Mouse (Mus musculus) forebrain, postnatal 0 days (tissue): ENCODE data around the gene Bhlhb9. TPM values are rescaled to one million over a fixed set of nuclear protein-coding genes. Genes with fewer than 3 reads are reported as not detected.
A peak's percentile ranks its signal among the peaks of the same experiment; 100 is the strongest.
"Not testable (repeated sequence)": the region's sequence is repeated elsewhere in the genome, so short reads cannot be mapped to it uniquely, and the experiment has no call there.

Experiments used
- ATAC-seq: fragments of 200-750 bp; cut with Nextera tagmentation; 2 replicates; pipeline ENCODE4 v1.8.0; 2017; ENCODE audit warnings: mild to moderate bottlenecking, moderate library complexity
- DNase-seq: peaks from one replicate; pipeline ENCODE4 v3.0.0-alpha.2; 2015
- H3K27ac ChIP-seq: fragments of 300-500 bp; sonication (generic); 2 replicates; pipeline ENCODE4 v1.5.1; 2014; ENCODE audit warnings: low read depth, mild to moderate bottlenecking, antibody characterized with exemption, low read length, moderate library complexity, mixed read lengths
- H3K27me3 ChIP-seq: fragments of 300-500 bp; sonication (generic); 2 replicates; pipeline ENCODE4 v1.6.1; 2014; ENCODE audit warnings: mild to moderate bottlenecking, low read length, mixed read lengths; ENCODE audit not compliant: insufficient read depth
- H3K36me3 ChIP-seq: fragments of 300-500 bp; sonication (generic); 2 replicates; pipeline ENCODE4 v1.6.1; 2014; ENCODE audit warnings: mild to moderate bottlenecking, moderate library complexity; ENCODE audit not compliant: insufficient read depth
- H3K4me1 ChIP-seq: fragments of 300-500 bp; sonication (generic); 2 replicates; pipeline ENCODE4 v1.6.1; 2014; ENCODE audit warnings: antibody characterized with exemption; ENCODE audit not compliant: insufficient read depth
- H3K4me2 ChIP-seq: fragments of 300-500 bp; sonication (generic); 2 replicates; pipeline ENCODE4 v1.6.1; 2014; ENCODE audit warnings: low read depth, mild to moderate bottlenecking, moderate library complexity
- H3K4me3 ChIP-seq: fragments of 300-500 bp; sonication (generic); 2 replicates; pipeline ENCODE4 v1.5.1; 2014; ENCODE audit warnings: low read depth, low read length, mixed read lengths
- H3K9ac ChIP-seq: fragments of 300-500 bp; sonication (generic); 2 replicates; pipeline ENCODE4 v1.6.1; 2014; ENCODE audit warnings: mild to moderate bottlenecking
- H3K9me3 ChIP-seq: fragments of 300-500 bp; sonication (generic); 2 replicates; pipeline ENCODE4 v1.6.1; 2016; ENCODE audit warnings: low read length
- CTCF ChIP-seq: sonication (generic); IDR thresholded peaks from 2 replicates; pipeline ENCODE4 v1.5.1; 2016; ENCODE audit warnings: antibody characterized with exemption, control low read depth, low read depth
- WGBS: fragments of 180-500 bp; shearing (Covaris S2); extraction: QIAGEN DNeasy Blood & Tissue Kit; methylation state at CpG from one replicate; pipeline ENCODE4 v1.1.7; 2014; 5-methylcytosine and 5-hydroxymethylcytosine counted together
- polyA plus RNA-seq: library from polyadenylated mRNA; unstranded; fragments of >200 nt; fragmentation: Nextera tagmentation; extraction: Ambion mirVana; gene quantifications from 2 replicates; pipeline ENCODE4 v1.2.1, GENCODE M21; 2015
- total RNA-seq: library from RNA; depleted of rRNA; stranded (reverse); fragments of >200 nt; gene quantifications from 2 replicates; pipeline ENCODE4 v1.2.3, GENCODE M21; 2014; rRNA removed

The Bhlhb9 gene
- 68.0 and 86.0 TPM in 2 replicates for total RNA-seq
- 79.9 and 99.6 TPM in 2 replicates for polyA plus RNA-seq

DNA sequence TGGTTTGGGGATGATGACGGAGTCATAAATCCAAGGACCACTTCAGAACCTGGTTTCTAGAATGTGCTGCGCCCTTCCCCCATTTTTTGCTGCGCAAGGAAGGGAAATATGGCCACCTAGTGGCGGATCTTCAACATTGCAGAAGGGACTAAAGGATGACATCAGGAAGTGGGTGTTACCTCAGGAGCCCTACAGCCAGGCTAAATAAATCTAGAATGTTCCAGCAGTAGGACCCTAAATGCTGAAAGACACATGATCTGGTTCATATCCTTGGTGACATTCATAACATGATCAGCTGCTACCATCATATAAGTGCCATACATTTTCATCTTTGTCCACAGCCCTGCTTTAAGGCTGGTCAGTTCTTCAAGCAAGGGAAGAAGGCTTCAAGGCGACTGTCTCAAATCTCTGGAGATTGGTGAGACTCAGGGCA lies at the start of gene Bhlhb9:
TSS of gene Bhlhb9 (plus strand) at position 383 of the 433 bp plus-strand sequence.
- ATAC-seq (peak; percentile 29), DNase-seq (peak; percentile 78)
- 16% methylated on average over 3 of the region's 5 CpGs for WGBS
- peak; percentile 72 for TF ChIP-seq CTCF
- Histone ChIP-seq H3K9ac (peak within 1 kb of the TSS; percentile 68), H3K36me3 (peaks cover 13% of the 10 kb centered on the region), H3K4me2 (peak within 1 kb of the TSS; percentile 50), H3K27ac (peak within 1 kb of the TSS; percentile 78), H3K4me3 (peak within 1 kb of the TSS; percentile 53)
- H3K9me3 ChIP-seq, H3K27me3 ChIP-seq, H3K4me1 ChIP-seq: not testable (repeated sequence)

DNA sequence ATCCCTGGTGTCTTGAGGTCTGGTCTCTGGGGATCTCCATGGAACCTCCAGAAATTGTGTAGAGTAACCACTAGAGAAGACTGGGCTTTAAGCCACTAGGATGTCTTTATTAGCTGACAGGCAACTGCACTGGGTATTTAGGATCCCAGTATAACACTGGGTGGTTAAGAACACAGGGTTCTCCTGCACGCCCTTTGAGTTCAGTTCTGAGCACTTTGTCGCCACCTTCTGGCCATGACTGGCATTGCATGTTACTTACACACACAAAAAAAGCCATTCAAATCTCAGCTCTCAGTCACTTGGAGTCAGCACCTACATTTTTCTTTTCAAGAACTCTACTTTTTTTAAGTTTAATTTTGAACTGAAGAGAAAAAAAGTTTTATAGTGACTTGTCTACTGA lies 44.6 kb upstream of the Bhlhb9 start:
- WGBS: 7% methylated on average over 2 of the region's 2 CpGs
- TF ChIP-seq CTCF: peak; percentile 80
- H3K4me3 ChIP-seq: no peak overlapping the region
- H3K4me1 ChIP-seq: no peaks in the 10 kb centered on the region
- no peak overlapping the region for H3K9ac ChIP-seq
- H3K4me2 ChIP-seq: no peak overlapping the region
- DNase-seq (peak; percentile 83), ATAC-seq (peak; percentile 67)
- H3K27me3 ChIP-seq: no peaks in the 10 kb centered on the region
- H3K27ac ChIP-seq: no peak overlapping the region
- peaks cover 3% of the 10 kb centered on the region; the same call in 1 of the 2 replicates for H3K36me3 ChIP-seq
- H3K9me3 ChIP-seq: no peaks in the 10 kb centered on the region

DNA sequence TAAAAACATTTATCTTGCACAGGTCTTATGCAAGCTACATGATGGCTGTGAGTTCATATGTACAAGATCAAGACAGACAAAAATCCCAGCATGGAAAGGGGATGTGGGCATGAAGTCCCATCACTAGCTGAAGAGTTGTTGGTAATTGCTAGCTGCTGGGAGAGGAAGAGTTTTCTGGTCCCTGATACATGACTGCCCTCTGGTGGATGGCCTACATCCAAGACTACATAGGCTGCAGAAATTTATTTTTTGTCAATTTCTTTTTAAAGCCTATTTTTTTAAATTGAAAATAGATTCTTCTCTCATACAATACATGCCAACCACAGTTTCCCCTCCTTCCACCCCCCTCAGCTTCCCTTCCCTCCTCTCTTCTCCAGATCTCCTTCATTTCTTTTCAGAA lies 35.7 kb upstream of the Bhlhb9 start:
- peak; percentile 60 for TF ChIP-seq CTCF
- H3K9me3 ChIP-seq: no peaks in the 10 kb centered on the region
- no peak overlapping the region for H3K4me3 ChIP-seq
- no peaks in the 10 kb centered on the region for H3K27me3 ChIP-seq
- no peaks in the 10 kb centered on the region for H3K4me1 ChIP-seq
- H3K36me3 ChIP-seq: no peaks in the 10 kb centered on the region
- DNase-seq (peak; percentile 49), ATAC-seq (no peak)
- H3K9ac ChIP-seq: no peak overlapping the region
- no peak overlapping the region for H3K27ac ChIP-seq
- H3K4me2 ChIP-seq: no peak overlapping the region

DNA sequence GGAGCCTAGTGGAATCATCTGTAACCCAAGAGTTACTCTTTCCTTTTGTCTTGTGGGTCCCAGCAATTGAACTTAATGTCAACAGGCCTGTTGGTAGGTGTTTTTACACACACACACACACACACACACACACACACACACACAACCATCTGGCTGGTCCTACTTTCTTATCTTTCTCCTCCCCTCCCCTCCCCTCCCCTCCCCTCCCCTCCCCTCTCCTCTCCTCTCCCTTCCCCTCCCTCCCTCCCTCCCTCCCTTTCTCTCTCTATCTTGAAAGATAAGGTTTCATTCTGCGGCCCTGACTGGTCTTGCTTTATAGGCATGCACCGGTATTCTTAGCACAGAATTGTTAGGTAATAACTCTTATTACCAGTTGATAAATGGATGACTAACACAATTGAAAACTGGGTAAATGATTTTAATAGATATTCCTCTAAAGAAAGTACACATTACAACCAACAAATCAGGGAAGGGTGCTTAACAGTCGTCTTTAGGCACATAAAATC lies 29.3 kb upstream of the Bhlhb9 start:
- Histone ChIP-seq H3K27ac (no peak overlapping the region), H3K27me3 (no peaks in the 10 kb centered on the region), H3K4me3 (no peak overlapping the region), H3K4me2 (no peak overlapping the region), H3K36me3 (no peaks in the 10 kb centered on the region), H3K4me1 (no peaks in the 10 kb centered on the region), H3K9me3 (no peaks in the 10 kb centered on the region), H3K9ac (no peak overlapping the region)
- ATAC-seq (no peak), DNase-seq (no peak)
- 84% methylated on average over 3 of the region's 3 CpGs for WGBS
- TF ChIP-seq CTCF: no peak

DNA sequence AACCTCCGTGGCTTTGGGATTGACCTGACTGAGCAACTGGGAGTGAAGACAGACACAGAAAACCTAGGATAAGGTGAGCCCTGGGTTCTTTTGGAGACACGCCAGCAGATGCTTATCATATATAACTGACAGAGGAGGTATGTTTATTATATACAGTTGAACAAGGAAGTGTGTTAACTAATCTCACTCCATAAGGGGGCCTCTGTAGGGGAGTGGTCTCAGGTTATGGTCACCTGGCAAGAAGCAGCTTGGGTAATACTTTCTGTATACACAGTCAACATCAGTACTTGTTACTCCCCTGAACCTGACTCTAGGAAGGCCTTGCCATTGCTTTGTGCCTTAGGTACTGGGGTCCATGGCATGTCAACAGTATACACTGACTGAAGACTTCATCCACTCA lies 28.8 kb upstream of the Bhlhb9 start:
- 74% methylated on average over 2 of the region's 2 CpGs for WGBS
- no peaks in the 10 kb centered on the region for H3K9me3 ChIP-seq
- H3K27ac ChIP-seq: no peak overlapping the region
- no peak for TF ChIP-seq CTCF
- H3K4me2 ChIP-seq: no peak overlapping the region
- H3K9ac ChIP-seq: no peak overlapping the region
- no peaks in the 10 kb centered on the region for H3K27me3 ChIP-seq
- no peak overlapping the region for H3K4me3 ChIP-seq
- DNase-seq: no peak
- H3K4me1 ChIP-seq: no peaks in the 10 kb centered on the region
- no peak for ATAC-seq
- H3K36me3 ChIP-seq: no peaks in the 10 kb centered on the region

DNA sequence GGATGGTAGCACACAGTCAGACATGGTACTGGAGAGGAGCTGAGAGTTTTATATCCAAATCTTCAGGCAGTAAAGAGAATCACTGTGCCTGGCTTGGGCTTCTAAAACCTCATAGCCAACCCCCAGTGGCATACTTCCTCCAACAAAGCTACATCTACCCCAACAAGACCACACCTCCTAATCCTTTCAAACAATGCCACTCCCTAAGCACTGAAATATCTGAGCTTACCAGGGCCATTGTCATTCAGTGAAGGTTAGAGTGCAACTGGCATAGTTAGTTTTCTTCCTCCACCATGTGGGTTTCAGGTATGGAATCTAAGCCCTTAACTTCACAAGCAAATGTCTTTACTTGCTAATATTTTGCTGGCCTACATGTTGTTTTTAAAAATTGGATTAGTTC lies 5.9 kb upstream of the Bhlhb9 start:
- Histone ChIP-seq H3K27me3 (no peaks in the 10 kb centered on the region), H3K9me3 (no peaks in the 10 kb centered on the region), H3K4me1 (no peaks in the 10 kb centered on the region), H3K4me2 (no peak overlapping the region), H3K4me3 (no peak overlapping the region), H3K36me3 (no peaks in the 10 kb centered on the region), H3K9ac (no peak overlapping the region), H3K27ac (no peak overlapping the region)
- ATAC-seq (no peak), DNase-seq (no peak)
- TF ChIP-seq CTCF: no peak

DNA sequence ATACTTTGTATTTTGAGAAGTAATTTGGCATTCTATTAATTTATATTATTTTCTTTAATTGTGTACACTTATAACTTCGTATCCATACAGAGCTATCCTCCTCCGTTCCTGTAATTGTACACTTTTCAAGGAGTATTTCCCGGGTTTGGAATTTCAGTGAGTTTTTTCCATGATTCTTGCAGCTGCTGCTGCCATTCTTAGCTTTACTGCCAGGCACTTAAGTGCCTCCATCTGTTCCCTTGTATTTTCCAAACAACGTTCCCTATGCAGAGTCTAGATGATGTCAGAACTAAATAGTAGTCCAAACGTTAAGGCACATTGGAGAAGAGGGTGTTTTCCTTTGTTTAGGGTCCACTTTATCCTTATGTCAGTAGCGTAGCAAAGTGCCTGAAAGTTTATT lies 5.1 kb upstream of the Bhlhb9 start:
- H3K4me1 ChIP-seq: no peaks in the 10 kb centered on the region
- H3K9ac ChIP-seq: no peak overlapping the region
- no peaks in the 10 kb centered on the region for H3K27me3 ChIP-seq
- ATAC-seq (no peak), DNase-seq (peak; percentile 30)
- H3K27ac ChIP-seq: peak overlapping the region; percentile 15; the same call in 1 of the 2 replicates
- H3K36me3 ChIP-seq: no peaks in the 10 kb centered on the region
- TF ChIP-seq CTCF: no peak
- H3K4me3 ChIP-seq: no peak overlapping the region
- H3K4me2 ChIP-seq: no peak overlapping the region
- 57% methylated on average over 6 of the region's 6 CpGs for WGBS
- H3K9me3 ChIP-seq: no peaks in the 10 kb centered on the region

DNA sequence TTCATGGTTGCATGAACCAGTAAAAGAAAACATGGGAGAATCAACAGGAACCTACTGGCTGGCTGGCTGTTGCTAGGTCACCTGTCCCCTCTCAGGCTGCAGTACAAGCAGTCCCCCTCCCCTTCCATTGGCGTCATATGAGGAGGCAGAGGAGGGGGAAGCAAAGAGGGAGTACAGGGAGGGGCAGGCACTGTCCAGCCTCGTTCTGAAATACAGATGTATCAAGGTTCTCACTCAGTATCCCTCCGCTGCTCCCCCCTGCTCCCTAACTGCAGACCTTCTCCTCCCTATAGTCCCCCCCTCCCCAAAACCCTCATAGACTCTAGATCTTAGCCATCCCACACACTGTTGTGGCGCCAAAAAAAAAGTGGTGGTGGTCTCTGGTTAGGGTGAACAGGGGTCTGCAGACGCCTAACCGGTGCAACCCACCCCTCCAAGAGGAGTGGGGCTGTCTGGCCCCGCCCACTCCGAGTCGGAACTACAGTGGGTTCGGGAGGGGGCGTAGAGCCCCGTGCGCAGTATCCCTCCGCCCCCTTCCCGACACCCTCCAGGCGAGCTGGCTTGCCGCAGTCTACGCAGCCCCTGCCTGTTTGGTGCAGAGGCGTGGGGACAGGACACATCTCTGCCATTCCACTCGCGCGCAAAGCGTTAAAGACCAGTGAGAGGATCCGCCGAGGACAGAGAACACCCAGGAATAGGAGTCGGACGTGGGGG lies 1.6 kb upstream of the Bhlhb9 start:
- 36% methylated on average over 25 of the region's 27 CpGs for WGBS
- not testable (repeated sequence) for H3K27me3 ChIP-seq

DNA sequence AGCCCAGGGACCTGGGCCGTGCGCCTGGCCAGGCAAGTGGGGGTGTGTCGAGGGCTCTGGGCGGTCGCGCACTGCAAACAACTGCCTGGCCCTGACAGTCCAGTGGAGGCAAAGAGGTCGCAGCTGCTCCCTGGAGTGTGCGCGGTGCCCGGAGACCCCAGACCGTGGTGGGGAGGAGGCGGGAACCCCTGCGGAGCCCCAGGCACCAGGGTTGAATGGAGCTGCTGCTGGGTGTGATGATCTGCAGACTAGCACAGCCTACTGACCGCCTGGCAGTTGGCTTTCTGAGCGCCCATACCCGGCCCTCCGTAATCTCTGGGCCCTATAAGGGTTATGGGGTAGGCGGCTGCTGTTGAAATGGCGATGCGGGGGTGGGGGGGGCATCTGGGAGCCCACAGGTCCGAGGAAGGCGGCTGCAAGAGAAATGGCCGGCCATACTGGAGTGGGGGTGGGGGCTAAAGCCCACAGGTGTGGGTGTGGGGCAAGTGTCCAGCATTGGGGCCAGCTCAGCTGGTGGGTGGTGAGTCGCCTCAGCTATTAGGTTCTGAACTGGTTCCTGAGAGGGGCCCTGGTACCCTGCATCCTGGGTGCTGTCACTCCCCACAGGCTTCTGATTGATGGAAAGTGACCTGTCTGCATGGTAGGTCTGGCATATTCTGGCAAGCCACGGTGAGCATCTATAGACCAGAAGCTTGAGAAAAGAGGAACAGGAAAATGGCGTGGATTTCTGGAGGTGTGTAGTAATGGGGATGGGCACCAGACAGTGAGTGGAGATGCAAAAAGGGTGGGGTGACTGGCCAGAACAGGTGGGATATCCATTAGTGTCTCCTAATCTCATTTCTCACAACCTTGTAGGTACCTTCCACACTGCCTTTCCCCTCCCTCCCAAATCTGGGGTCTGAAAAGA lies 836 bp upstream of the Bhlhb9 start:
- H3K36me3 ChIP-seq: peaks cover 13% of the 10 kb centered on the region
- WGBS: 25% methylated on average over 20 of the region's 26 CpGs
- H3K9me3 ChIP-seq, H3K4me1 ChIP-seq, H3K27me3 ChIP-seq: not testable (repeated sequence)
- ATAC-seq: peak; percentile 28
- peak overlapping the region; percentile 78 for H3K27ac ChIP-seq
- peak overlapping the region; percentile 53 for H3K4me3 ChIP-seq
- H3K4me2 ChIP-seq: peak overlapping the region; percentile 50
- H3K9ac ChIP-seq: peak overlapping the region; percentile 68
- DNase-seq: peak; percentile 20

More for the DNA sequence above, 1.6 kb upstream of the Bhlhb9 start:
- Histone ChIP-seq H3K9ac (peak overlapping the region; percentile 68), H3K36me3 (peaks cover 13% of the 10 kb centered on the region), H3K4me2 (peak overlapping the region; percentile 50), H3K4me3 (peak overlapping the region; percentile 53), H3K27ac (peak overlapping the region; percentile 78)
- not testable (repeated sequence) for H3K4me1 ChIP-seq, H3K9me3 ChIP-seq
- ATAC-seq (peak; percentile 91), DNase-seq (peak; percentile 85)
